Mouse (Mus musculus) forebrain, embryonic 10.5 days (tissue): ENCODE measurements around the gene Rpf2. TPM values are rescaled to one million over a fixed set of nuclear protein-coding genes. Genes with fewer than 3 reads are reported as not detected.

ENCODE experiments used
- DNase-seq: peaks from one replicate; pipeline ENCODE4 v3.0.0-alpha.2; 2017; ENCODE audit warnings: low spot score; ENCODE audit errors: extremely low spot score
- H3K27ac ChIP-seq: fragments of 300-500 bp; sonication (generic); 2 replicates; pipeline ENCODE4 v1.5.1; 2016; ENCODE audit warnings: mild to moderate bottlenecking
- H3K27me3 ChIP-seq: fragments of 300-500 bp; sonication (generic); 2 replicates; pipeline ENCODE4 v1.6.1; 2016; ENCODE audit warnings: mild to moderate bottlenecking; ENCODE audit not compliant: poor library complexity, severe bottlenecking
- H3K36me3 ChIP-seq: fragments of 300-500 bp; sonication (generic); replicated peaks from 2 replicates; pipeline ENCODE4 v1.6.1; 2016; ENCODE audit warnings: mild to moderate bottlenecking, moderate library complexity
- H3K4me1 ChIP-seq: fragments of 300-500 bp; sonication (generic); 2 replicates; pipeline ENCODE4 v1.6.1; 2016
- H3K4me3 ChIP-seq: fragments of 300-500 bp; sonication (generic); 2 replicates; pipeline ENCODE4 v1.5.1; 2016; ENCODE audit warnings: mild to moderate bottlenecking, moderate library complexity
- H3K9me3 ChIP-seq: fragments of 300-500 bp; sonication (generic); 2 replicates; pipeline ENCODE4 v1.6.1; 2016; ENCODE audit warnings: mild to moderate bottlenecking, moderate library complexity
- WGBS: fragments of 180-500 bp; shearing (Covaris S2); methylation state at CpG from one replicate; pipeline ENCODE4 v1.1.7; 2016; 5-methylcytosine and 5-hydroxymethylcytosine counted together
- polyA plus RNA-seq: library from polyadenylated mRNA; unstranded; fragments of >200 nt; fragmentation: Nextera tagmentation; extraction: Ambion mirVana; gene quantifications from 2 replicates; pipeline ENCODE4 v1.2.1, GENCODE M21; 2016

Gene Rpf2
- polyA plus RNA-seq, 1 experiment from 2014 or later = 101 TPM

DNA sequence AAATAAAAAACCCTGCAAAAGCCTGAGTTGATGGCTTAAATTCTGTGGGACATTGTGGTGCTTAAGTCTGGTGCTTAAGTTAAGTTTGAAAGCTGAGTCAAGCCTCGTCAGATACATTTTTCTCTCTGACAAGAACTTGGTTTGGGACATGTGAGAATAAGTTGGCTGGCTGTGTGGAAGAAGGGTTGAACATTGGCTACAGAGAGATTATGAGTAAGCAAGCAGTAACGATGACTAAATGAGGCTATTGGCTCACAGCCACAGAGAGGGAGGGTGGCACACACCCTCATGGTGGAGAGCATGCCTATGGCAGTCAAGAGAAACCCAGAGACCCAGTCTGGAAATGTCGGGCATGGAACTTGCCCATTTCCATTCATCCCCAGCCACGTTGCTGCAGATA lies 16.9 kb upstream of the Rpf2 start:
- Histone ChIP-seq H3K4me3 (no peak overlapping the region), H3K4me1 (peaks cover 13% of the 10 kb centered on the region), H3K27ac (no peak overlapping the region), H3K36me3 (no peaks in the 10 kb centered on the region), H3K9me3 (no peaks in the 10 kb centered on the region), H3K27me3 (no peaks in the 10 kb centered on the region)
- DNase-seq = no peak
- WGBS = 90% methylated on average over 4 of the region's 4 CpGs

DNA sequence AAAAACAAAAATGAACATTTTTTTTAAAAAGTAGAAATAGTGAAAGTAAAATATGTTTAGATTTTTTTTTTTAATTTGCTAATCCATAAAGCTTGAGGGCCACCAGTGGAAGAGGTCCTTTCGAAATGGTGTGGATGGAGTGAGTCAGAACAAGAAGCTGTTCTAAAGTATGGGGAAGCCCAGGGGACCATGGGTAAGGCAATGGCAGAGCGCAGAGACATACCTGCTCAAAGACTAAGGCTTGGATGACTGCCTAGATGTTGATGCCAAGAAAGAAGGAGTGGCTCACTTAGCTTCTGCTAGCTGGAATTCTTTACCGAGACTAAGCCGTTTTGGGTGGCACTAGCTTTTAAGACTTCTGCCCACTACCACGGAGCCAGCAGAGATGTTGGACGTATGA lies 15.4 kb upstream of the Rpf2 start:
- DNase-seq = no peak
- Histone ChIP-seq H3K27me3 (no peaks in the 10 kb centered on the region), H3K4me3 (no peak overlapping the region), H3K9me3 (no peaks in the 10 kb centered on the region), H3K27ac (no peak overlapping the region), H3K4me1 (peaks cover 13% of the 10 kb centered on the region), H3K36me3 (no peaks in the 10 kb centered on the region)
- 92% methylated on average over 6 of the region's 6 CpGs for WGBS

DNA sequence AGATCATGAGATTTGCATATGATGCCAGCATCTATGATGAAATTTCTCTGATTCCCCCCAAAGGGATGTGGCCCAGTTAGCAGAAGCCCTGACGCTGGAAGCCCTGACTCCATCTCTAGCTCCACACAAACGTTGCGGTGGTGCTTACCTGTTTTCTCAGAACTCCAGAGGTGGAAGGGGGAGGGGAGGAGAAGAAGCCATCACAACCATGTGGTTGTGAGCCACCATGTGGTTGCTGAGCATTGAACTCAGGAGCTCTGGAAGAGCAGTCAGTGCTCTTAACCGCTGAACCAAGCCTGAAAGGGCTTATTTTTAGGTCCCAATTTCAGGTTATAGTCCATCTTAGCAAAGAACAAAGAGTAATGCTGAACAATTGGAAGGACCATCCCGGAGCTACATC lies 13.5 kb upstream of the Rpf2 start:
- no peak overlapping the region for H3K27ac ChIP-seq
- H3K4me3 ChIP-seq = no peak overlapping the region
- no peaks in the 10 kb centered on the region for H3K27me3 ChIP-seq
- no peak for DNase-seq
- 52% methylated on average over 5 of the region's 5 CpGs for WGBS
- H3K4me1 ChIP-seq = peaks cover 23% of the 10 kb centered on the region
- no peaks in the 10 kb centered on the region for H3K9me3 ChIP-seq
- peaks cover 9% of the 10 kb centered on the region for H3K36me3 ChIP-seq

DNA sequence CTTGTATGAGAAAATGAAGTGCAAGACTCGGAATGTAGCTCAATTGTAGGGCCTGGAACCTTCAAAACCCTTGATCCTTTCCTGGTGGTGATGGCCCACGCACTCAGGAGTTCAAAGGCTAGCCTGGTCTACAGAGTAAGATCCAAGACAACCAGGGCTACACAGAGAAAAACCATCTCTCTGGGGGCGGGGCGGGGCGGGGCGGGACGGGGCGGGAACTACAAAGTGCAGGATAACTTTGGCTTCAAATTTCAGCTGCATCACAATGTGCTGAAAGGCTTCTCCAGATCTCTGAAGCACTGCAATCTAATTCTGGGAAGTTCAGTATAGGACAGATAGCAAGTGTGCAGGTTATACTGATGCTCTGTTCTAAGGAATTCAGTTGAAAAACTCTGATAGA lies 12.7 kb upstream of the Rpf2 start:
- no peaks in the 10 kb centered on the region for H3K9me3 ChIP-seq
- no peaks in the 10 kb centered on the region for H3K27me3 ChIP-seq
- H3K27ac ChIP-seq = 0 out of 2 replicates have a peak overlapping the region, but pooled peaks have one; percentile 15
- no peak for DNase-seq
- 17% methylated on average over 8 of the region's 8 CpGs for WGBS
- H3K36me3 ChIP-seq = peaks cover 15% of the 10 kb centered on the region
- peaks cover 23% of the 10 kb centered on the region for H3K4me1 ChIP-seq
- H3K4me3 ChIP-seq = no peak overlapping the region

DNA sequence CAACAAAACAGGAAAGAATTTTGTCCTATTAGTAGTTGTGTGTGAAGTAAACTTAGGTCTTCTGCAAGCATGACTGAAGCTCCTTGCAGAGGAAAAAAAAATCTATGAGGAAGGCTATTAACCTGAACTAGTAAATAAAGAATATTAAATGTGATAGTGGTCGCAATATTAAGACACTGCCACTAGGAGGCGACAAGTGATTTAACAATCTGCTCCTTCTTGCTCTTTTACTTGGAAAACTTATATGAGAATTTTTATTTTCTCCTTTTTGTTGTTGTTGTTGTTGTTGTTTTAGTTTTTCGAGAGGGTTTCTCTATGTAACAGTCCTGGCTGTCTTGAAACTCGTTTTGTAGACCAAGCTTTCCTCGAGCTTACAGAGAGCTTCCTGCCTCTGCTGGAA lies 12.1 kb upstream of the Rpf2 start:
- peaks cover 23% of the 10 kb centered on the region for H3K4me1 ChIP-seq
- H3K4me3 ChIP-seq = peak overlapping the region; percentile 77
- peaks cover 20% of the 10 kb centered on the region for H3K36me3 ChIP-seq
- no peaks in the 10 kb centered on the region for H3K27me3 ChIP-seq
- H3K27ac ChIP-seq = peak overlapping the region; percentile 98
- no peak for DNase-seq
- H3K9me3 ChIP-seq = no peaks in the 10 kb centered on the region
- 10% methylated on average over 5 of the region's 5 CpGs for WGBS

DNA sequence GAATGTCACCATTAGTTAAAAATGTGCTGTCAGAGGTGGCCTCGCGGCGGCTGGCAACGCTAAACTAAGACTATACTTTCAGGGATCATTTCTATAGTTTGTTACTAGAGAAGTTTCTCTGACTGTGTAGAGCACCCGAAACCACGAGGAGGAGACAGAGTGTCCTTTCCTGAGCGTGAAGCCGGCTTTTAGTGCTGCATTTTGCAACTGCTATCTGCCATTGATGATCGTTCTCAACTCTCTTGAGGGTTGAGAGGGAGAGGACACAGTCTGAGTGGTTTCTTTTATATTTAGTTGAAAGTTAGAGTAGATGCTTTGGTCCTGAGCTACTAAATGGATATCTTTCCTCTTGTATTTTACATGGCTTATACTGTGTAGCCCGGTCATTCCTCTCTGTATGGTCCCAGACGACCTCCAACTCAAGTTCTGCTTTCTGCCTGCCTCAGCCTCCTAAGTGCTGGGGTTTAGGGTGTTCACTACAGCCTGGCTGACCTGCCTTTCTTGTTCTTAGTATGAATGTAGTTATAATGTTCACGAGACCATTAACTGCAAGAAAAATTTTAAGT lies 11.6 kb upstream of the Rpf2 start:
- H3K36me3 ChIP-seq = peaks cover 24% of the 10 kb centered on the region
- WGBS = under 1% methylated on average over 12 of the region's 12 CpGs

DNA sequence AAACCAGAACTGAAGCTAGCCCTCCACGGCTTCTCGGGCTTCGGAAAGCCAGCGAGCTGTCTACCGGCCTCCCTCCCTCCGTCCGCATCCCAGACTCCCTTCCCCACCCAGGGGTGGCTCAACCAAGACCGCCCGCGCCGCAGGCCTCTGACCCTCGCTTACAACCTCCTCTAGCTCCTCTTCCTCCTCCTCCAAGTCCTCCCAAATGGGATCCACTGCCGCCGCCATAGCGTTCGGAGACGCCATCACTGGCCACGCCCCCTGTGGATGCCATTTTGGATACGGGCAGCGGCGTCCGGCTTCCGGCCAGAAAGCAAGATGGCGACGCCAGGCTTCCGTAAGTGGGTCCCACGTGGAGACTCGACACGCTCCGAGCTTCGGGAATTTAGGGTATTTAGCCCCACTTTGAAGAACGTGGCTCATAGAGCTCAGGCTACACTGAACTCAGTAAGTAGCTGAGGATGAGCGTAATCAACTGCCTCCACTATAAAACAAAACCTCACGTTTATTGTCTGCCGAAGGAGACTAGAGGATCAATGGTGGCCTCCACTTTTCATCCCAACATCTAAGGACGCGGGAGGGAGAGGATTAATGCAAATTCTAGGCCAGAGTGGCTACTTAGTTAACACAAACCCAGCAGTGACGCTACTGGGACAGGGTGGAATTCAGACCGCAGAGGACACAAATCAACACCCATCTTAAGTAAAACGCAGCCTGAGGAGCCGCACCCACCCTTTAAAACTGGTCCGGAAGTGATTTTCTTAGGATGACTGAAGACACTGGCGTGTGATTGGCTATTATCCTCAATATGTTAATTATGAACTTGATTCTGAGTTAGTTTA lies 10.8 kb upstream of the Rpf2 start, which contains the start of gene Gtf3c6:
Gene Gtf3c6, minus strand, starts transcription at position 695 of the 842 bp plus-strand sequence.
- under 1% methylated on average over 43 of the region's 43 CpGs for WGBS

More for the DNA sequence above, 11.6 kb upstream of the Rpf2 start:
- no peaks in the 10 kb centered on the region for H3K9me3 ChIP-seq
- peaks cover 23% of the 10 kb centered on the region for H3K4me1 ChIP-seq
- H3K27ac ChIP-seq = peak overlapping the region; percentile 98
- no peaks in the 10 kb centered on the region for H3K27me3 ChIP-seq
- H3K4me3 ChIP-seq = peak overlapping the region; percentile 77
- peak; percentile 87 for DNase-seq

DNA sequence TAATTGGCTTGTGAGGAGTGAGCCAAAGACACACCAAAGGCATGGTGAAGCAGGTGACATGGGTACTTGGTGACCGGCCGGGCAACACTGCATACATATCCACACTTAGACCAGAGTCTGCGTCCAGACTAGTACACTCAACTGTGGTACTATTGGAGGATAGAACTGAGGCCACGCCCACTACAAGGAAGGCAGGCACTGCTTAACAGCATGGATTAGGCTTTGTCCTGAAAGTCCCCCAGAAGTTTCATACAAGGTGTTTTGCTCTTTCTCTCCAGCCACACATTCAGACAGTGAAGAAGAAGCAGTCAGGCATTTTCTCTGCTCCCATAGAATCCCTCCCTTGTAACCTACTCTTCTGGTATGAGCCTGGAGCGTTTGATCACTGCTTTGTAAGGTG lies 9.9 kb upstream of the Rpf2 start:
- H3K27me3 ChIP-seq = no peaks in the 10 kb centered on the region
- H3K4me1 ChIP-seq = peaks cover 23% of the 10 kb centered on the region
- peak overlapping the region; percentile 77 for H3K4me3 ChIP-seq
- H3K36me3 ChIP-seq = peaks cover 42% of the 10 kb centered on the region
- H3K27ac ChIP-seq = peak overlapping the region; percentile 98
- peak; percentile 67 for DNase-seq
- 11% methylated on average over 5 of the region's 5 CpGs for WGBS
- no peaks in the 10 kb centered on the region for H3K9me3 ChIP-seq

More for the DNA sequence above, 10.8 kb upstream of the Rpf2 start, which contains the start of gene Gtf3c6:
- Histone ChIP-seq H3K9me3 (no peaks in the 10 kb centered on the region), H3K27me3 (no peaks in the 10 kb centered on the region), H3K4me1 (peaks cover 23% of the 10 kb centered on the region), H3K27ac (peak within 1 kb of the TSS; percentile 98), H3K4me3 (peak within 1 kb of the TSS; percentile 77), H3K36me3 (peaks cover 33% of the 10 kb centered on the region)
- peak; percentile 95 for DNase-seq

DNA sequence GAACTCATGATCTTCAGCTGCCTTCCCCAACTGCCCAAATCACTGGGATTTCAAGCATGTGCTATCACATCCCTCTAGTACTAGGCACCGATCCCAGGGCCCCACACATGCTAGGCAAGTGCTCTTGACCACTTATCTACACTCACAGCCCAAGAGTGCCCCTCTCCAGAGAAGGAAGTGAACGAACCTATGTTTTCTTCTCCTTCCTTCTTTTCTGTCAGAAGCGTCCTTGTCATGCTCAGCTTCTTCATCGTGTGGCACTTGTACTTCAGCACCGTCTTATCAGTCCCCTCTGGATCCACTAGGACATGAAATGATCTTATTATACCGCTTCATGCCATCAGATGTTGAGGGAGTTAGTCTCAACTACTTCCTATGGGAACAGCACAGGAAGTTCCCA lies 4.1 kb upstream of the Rpf2 start:
- Histone ChIP-seq H3K4me1 (peaks cover 8% of the 10 kb centered on the region), H3K9me3 (no peaks in the 10 kb centered on the region), H3K4me3 (no peak overlapping the region), H3K36me3 (peaks cover 85% of the 10 kb centered on the region), H3K27me3 (no peaks in the 10 kb centered on the region), H3K27ac (no peak overlapping the region)
- 91% methylated on average over 6 of the region's 6 CpGs for WGBS
- DNase-seq = no peak

DNA sequence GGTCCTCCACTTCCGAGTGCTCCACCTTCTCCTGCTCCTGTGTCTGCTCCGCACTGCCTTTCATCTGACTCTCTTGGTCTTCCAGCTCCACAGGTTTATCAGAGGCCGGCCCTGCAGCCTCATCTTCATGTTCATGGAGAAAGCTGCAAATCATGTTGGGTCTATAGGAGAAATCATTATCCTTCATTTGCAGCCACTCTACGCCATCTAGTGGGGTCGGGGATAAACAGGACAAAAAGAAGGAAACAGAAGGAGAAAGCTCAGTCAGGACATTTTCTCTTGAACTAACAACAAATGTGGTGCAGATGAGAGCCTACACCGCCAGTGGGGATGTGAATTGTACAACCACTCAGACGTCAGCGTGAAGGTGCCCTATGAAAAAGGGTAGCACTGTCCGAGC lies 2.8 kb upstream of the Rpf2 start:
- peaks cover 15% of the 10 kb centered on the region for H3K4me1 ChIP-seq
- H3K27ac ChIP-seq = no peak overlapping the region
- no peak overlapping the region for H3K4me3 ChIP-seq
- H3K9me3 ChIP-seq = no peaks in the 10 kb centered on the region
- no peaks in the 10 kb centered on the region for H3K27me3 ChIP-seq
- H3K36me3 ChIP-seq = peaks cover 76% of the 10 kb centered on the region
- WGBS = 92% methylated on average over 9 of the region's 9 CpGs
- DNase-seq = no peak

DNA sequence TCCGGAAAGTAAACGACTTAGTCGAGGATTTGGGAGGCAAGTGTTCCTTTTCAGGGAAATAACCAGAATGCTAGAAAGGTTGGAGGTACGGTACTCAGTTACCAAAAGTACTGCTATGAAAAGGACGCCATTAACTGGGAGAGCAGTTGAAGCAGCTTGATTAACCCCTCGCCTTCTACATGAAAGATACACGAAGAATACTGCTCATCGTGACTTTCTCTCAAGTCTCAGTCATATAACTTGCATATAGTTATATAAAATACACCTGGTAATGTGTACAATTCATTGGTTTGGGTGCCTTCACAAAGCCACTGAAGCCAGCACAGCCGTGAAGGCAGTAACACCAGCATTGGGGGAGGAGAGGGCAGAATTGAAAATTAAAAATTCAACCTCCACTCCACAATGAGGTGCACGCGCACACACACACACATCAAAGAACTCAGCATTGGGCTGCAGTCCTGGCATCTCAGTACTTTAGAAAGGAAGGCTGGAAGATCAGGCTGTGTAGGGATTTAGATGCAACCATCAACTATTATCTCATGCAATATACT lies 405 bp upstream of the Rpf2 start:
- no peak for DNase-seq
- Histone ChIP-seq H3K27me3 (no peaks in the 10 kb centered on the region), H3K4me1 (peaks cover 15% of the 10 kb centered on the region), H3K36me3 (peaks cover 77% of the 10 kb centered on the region), H3K4me3 (peak overlapping the region; percentile 78), H3K27ac (peak overlapping the region; percentile 88), H3K9me3 (no peaks in the 10 kb centered on the region)
- WGBS = 34% methylated on average over 11 of the region's 11 CpGs

DNA sequence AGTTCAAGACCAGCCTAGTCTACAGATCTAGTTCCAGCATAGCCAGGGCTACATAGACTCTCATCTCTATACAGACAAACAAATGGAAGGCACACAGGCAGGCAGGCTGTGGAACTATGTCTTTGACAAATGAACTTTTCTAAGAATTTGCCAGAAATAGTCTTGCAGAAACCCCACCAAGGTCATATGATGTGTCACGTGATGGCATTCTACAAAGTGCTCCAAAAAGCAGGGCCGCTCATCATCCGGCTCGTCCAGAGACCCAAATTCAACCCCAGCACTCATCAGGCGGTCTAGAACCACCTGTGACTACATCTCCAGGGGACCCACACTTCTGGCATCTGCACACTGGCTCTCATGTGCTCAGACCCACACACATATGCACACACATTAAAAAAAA lies 9.0 kb downstream of the Rpf2 start:
- no peak overlapping the region for H3K27ac ChIP-seq
- H3K36me3 ChIP-seq = peaks cover 96% of the 10 kb centered on the region
- H3K4me1 ChIP-seq = no peaks in the 10 kb centered on the region
- WGBS = 98% methylated on average over 5 of the region's 5 CpGs
- DNase-seq = no peak
- H3K9me3 ChIP-seq = no peaks in the 10 kb centered on the region
- H3K27me3 ChIP-seq = no peaks in the 10 kb centered on the region
- H3K4me3 ChIP-seq = no peak overlapping the region

DNA sequence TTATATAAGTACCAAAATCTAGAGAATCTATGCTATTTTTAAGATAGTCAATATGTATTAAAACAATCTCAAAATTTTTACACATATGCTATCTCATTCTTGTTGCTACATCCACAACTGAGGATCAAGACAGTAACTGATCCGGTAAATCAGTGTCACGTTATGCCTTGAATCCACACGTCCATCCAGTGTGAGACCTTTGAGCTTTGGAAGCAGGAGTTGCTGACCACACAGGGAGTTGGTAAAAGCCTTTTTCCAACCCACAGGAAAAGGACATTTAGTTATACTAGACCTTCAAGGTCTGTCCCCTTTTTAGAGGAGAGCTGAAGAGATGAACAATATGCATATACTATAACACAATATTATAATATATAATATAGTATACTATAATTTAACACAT lies 13.6 kb downstream of the Rpf2 start:
- DNase-seq = no peak
- Histone ChIP-seq H3K36me3 (peaks cover 94% of the 10 kb centered on the region), H3K27ac (no peak overlapping the region), H3K4me3 (no peak overlapping the region), H3K27me3 (no peaks in the 10 kb centered on the region), H3K4me1 (no peaks in the 10 kb centered on the region), H3K9me3 (no peaks in the 10 kb centered on the region)
- 91% methylated on average over 3 of the region's 3 CpGs for WGBS
